Mouse (Mus musculus): Measurements from ENCODE around the gene Psat1.

Gene Psat1

DNA sequence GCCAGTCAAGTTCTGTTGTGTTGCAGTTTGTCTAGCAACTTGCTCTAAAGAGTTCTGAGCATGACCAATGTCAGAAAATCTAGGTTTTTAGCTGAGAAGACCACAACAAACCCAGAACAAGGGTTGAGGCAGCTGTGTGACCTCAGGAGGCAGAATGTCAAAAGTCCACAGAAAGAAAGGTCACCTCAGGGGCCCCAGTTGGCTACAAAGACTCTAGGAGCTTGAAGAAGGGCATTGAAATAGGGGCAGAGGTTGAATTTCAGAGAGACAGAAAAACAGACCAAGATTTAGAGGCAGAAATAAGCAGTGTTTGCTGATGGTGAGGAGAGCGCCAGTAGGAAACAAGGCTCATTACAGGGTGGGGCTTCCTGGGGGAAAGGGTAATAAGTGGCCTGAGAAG is 81.0 kb downstream of the Psat1 start:
- in situ Hi-C loops (cut with MboI): no loop called here

DNA sequence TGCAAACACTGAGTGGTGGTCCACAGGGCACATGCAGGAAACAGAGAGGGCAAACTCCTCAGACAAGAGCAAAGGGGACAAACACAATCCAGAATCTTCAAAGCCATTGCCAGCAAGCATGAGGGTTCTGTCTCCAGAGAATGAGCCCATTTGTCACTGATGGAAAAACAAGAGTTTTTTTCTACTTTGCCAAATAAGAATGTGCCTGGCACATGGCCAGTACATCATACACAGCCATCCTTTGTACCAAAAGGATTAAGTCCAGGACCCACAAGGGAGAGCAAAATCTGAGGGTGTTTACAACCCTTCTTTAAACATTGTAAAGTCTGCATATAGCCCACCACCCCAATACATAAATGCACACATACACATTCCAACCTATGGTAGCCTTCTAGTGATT is 81.7 kb downstream of the Psat1 start:
- in situ Hi-C loops (cut with MboI): no loop called here

DNA sequence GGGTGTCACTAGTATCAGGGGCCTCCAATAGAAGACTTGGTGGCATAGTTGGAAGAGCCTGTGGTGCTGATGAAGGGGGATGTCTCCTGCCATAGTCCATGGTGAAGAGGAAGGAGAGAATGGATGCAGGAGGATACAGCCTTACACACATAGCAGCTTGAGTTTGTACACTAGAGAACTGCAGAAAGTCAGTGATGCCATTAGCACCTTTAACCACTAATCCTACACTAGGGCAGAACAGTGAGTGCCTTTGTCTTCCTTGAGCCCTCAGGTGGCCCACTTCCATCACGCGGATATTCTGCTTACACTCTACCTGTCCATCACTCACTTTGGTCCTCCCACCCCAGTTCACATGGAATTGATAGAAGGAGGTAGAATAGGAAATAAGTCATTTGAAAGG is 83.0 kb downstream of the Psat1 start:
- in situ Hi-C loops (cut with MboI): no loop called here

DNA sequence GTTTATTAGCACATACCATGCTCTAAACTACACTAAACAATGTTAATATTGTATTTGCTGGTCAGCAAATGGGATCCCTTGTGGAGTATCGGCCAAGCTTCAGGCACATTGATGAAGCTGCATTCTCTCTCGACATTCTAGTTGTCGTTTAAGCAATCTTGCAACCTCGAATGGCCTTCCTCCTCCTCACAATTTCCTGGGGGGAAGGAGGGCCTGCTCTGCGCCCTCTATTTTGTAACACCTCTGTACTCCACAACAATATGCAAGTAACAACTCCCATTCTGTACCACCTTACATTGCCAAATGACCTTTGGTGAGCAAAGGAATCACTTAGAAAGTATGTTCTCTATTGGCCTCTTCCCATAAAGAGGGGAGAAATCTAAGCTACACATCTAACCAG is 91.8 kb downstream of the Psat1 start:
- in situ Hi-C loops (cut with MboI): no loop called here

Data from mature B cell (primary cell).